In the genomic region with DNA sequence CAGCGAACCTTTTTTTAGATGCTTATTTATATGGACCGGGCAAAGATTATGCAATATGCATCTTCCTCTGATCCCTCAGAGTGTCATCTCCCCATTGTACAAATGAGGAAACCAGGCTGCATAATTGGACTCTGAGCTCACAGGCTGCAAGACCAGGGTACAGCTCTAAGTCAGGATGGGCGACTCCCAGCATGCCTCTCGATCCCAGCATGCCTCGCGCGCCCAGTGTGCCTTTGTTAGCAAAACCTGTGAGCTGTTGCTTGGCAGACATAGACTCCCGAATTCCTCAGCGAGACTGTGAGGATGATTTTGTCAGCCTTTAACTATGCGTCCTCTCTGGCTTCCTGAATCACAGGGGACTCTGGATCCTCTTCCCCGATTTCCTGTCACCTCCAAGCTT, we compare ENCODE assay signal across 17 mouse cellular contexts.
DNase-seq lines count a peak whose midpoint lies in the region; TF ChIP-seq lines count a peak whose summit lies in the region.
"Had no signal": no experiment of that assay in that cellular context is flagged by ENCODE, and none has a peak within 500 bp of the region (broad histone marks: within the 10 kb centered on the region; RNA-seq: fewer than 3 reads in every experiment).

No protein-coding gene starts in this region.

- 0 out of 2 replicates have a peak overlapping the region, but pooled peaks have one; percentile 19 for H3K27ac ChIP-seq in left cerebral cortex, adult 2 months
- H3K27ac ChIP-seq: embryonic facial prominence, embryonic 13.5 days; forebrain, embryonic 12.5 days; gastrocnemius, adult 2 months; hindbrain, embryonic 15.5 days had no signal

- intact Hi-C loops in left cerebral cortex, adult 2 months (cut with DNase I): no loop called here
- intact Hi-C loops in left cerebral cortex, postnatal 4 days (cut with DNase I): no loop called here

- H3K4me3 ChIP-seq in left cerebral cortex, adult 2 months: no peak overlapping the region
- H3K4me3 ChIP-seq: embryonic facial prominence, embryonic 13.5 days; forebrain, embryonic 12.5 days; gastrocnemius, adult 2 months; heart, embryonic 12.5 days; hindbrain, embryonic 15.5 days had no signal

- DNase-seq in left cerebral cortex, adult 2 months (ENCODE audit: extremely low spot score in 1 of 2, low spot score in 2 of 2): no peak
- DNase-seq in left cerebral cortex, postnatal 4 days: no peak
- peak; percentile 60 for DNase-seq in ES-CJ7 (ENCODE audit: low read depth, low spot score)
- peak; percentile 63 for DNase-seq in ZHBTc4 (ENCODE audit: low read depth, low spot score)
- DNase-seq in skeletal muscle tissue, adult 2 months (ENCODE audit: low read depth, low spot score): peak; percentile 7
- DNase-seq in retina, postnatal 1 day: no peak
- DNase-seq in adrenal gland, postnatal 25 days: no peak
- DNase-seq: adrenal gland, adult 8-10 months; cerebellum, adult 11-12 months; cerebellum, adult 9-10 months; cerebellum, postnatal 25 days; gastrocnemius, postnatal 25 days had no signal

- TF ChIP-seq CTCF in left cerebral cortex, adult 2 months (IDR thresholded peaks at IDR 0.05): no peak

Comparison
In these comparisons a context has a peak if more than half of its experiments do, and no peak if none do; other contexts are left out.
1. DNase-seq: peak in ES-CJ7 (single experiment), ZHBTc4 (single experiment) and skeletal muscle tissue, adult 2 months (single experiment); none in left cerebral cortex, adult 2 months (0 of 2), left cerebral cortex, postnatal 4 days (single experiment), retina, postnatal 1 day (single experiment) and adrenal gland, postnatal 25 days (single experiment).